Comparison of ENCODE assay signal across 11 mouse cellular contexts in the genomic region with DNA sequence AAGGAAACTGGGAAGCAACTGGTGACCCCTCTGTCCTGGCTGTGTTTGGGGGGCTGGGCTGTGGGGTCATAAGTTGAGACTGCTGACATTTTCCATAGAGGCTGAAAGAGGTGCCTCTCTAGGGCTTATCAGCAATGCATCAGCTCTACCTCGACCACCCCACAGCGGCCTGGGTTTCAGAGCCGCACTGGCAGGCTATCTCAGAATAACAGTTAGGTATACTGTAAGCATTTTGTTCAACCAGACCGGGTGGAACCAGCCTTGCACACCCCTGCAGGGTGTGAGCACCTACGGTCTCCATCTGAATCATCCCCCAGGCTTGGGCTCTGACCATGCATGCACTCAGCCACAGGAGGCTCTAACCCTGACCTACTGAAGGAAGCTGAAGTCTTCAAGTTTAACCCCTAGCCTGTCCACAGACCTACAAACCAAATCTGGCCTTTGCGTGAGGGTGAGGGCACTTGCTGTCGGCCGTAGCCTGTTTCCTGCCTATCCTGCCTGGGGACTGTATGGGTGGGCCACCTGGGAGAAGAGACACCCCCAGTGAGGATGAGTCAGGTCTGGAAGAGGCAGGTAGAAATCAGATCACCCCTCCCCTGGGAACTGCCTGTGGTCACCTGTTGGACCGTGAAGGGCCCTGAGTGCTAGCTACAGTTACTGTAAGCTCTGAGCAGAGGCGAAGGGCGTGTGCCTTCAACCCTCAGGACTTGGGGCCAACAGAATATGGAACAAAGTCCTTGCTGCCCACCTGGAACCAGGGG.
DNase-seq lines count a peak whose midpoint lies in the region; ATAC-seq and TF ChIP-seq lines count a peak whose summit lies in the region.
"Had no signal": no experiment of that assay in that cellular context is flagged by ENCODE, and none has a peak within 500 bp of the region (broad histone marks: within the 10 kb centered on the region; RNA-seq: fewer than 3 reads in every experiment).

No protein-coding gene starts in this region.

- H3K4me1 ChIP-seq in kidney, postnatal 0 days (replicated peaks; ENCODE audit: insufficient read depth, low read length): peaks cover 41% of the 10 kb centered on the region
- H3K4me1 ChIP-seq in kidney, adult 2 months (ENCODE audit: control insufficient read depth, insufficient read depth, low read length): peaks cover 6% of the 10 kb centered on the region
- peaks cover 50% of the 10 kb centered on the region for H3K4me1 ChIP-seq in embryonic facial prominence, embryonic 14.5 days (ENCODE audit: control insufficient read depth, insufficient read depth, low read length)
- H3K4me1 ChIP-seq in liver, embryonic 15.5 days (replicated peaks): peaks cover 53% of the 10 kb centered on the region

- intact Hi-C loops in left cerebral cortex, postnatal 10 days (cut with DNase I): no loop called here

- peak overlapping the region; percentile 68; the same call in 1 of the 2 replicates for H3K27ac ChIP-seq in kidney, postnatal 0 days
- no peak overlapping the region for H3K27ac ChIP-seq in kidney, adult 2 months (ENCODE audit: insufficient read depth, low read depth, low read length)
- peak overlapping the region; percentile 82 for H3K27ac ChIP-seq in embryonic facial prominence, embryonic 14.5 days (replicated peaks; ENCODE audit: low read depth, low read length)
- H3K27ac ChIP-seq in liver, embryonic 15.5 days (replicated peaks): 0 out of 2 replicates have a peak overlapping the region, but pooled peaks have one; percentile 24
- H3K27ac ChIP-seq: neural tube, embryonic 12.5 days had no signal

- TF ChIP-seq CTCF in kidney, postnatal 0 days (IDR thresholded peaks at IDR 0.05; ENCODE audit: low read depth): no peak
- TF ChIP-seq CTCF in kidney, adult 2 months (conservative IDR thresholded peaks at IDR 0.05; ENCODE audit: insufficient read depth, insufficient read length, low read depth, low read length): no peak

- peak; percentile 38 for DNase-seq in adrenal gland, postnatal 25 days
- no peak for DNase-seq in adrenal gland, postnatal 4 days (ENCODE audit: low spot score in 2 of 2)
- no peak for DNase-seq in kidney, postnatal 0 days (ENCODE audit: low spot score)
- DNase-seq in kidney, adult 2 months: no peak
- no peak for DNase-seq in embryonic facial prominence, embryonic 14.5 days (ENCODE audit: low spot score)
- DNase-seq in left cerebral cortex, postnatal 10 days (ENCODE audit: extremely low spot score in 1 of 2, low spot score in 2 of 2): no peak
- no peak for DNase-seq in adipocyte (ENCODE audit: low spot score)
- DNase-seq: heart, postnatal 36 days; lung, postnatal 4 days had no signal

- H3K4me2 ChIP-seq in kidney, postnatal 0 days (ENCODE audit: low read length): no peak overlapping the region
- no peak overlapping the region for H3K4me2 ChIP-seq in embryonic facial prominence, embryonic 14.5 days (ENCODE audit: low read depth, low read length)
- no peak overlapping the region for H3K4me2 ChIP-seq in liver, embryonic 15.5 days

- 72% methylated on average over 11 of the region's 11 CpGs for WGBS in kidney, postnatal 0 days
- 71% methylated on average over 11 of the region's 11 CpGs for WGBS in kidney, adult 2 months
- 72% methylated on average over 11 of the region's 11 CpGs for WGBS in embryonic facial prominence, embryonic 14.5 days
- 49% methylated on average over 11 of the region's 11 CpGs for WGBS in liver, embryonic 15.5 days (ENCODE audit: insufficient replicate concordance)

- H3K4me3 ChIP-seq in kidney, postnatal 0 days (replicated peaks; ENCODE audit: low read depth, low read length): no peak overlapping the region
- no peak overlapping the region for H3K4me3 ChIP-seq in kidney, adult 2 months (ENCODE audit: insufficient read depth, low read depth, low read length)
- H3K4me3 ChIP-seq in embryonic facial prominence, embryonic 14.5 days (ENCODE audit: low read depth, low read length): no peak overlapping the region
- no peak overlapping the region for H3K4me3 ChIP-seq in liver, embryonic 15.5 days (replicated peaks)
- H3K4me3 ChIP-seq: neural tube, embryonic 12.5 days had no signal

- TF ChIP-seq POLR2A in kidney, adult 2 months (IDR thresholded peaks at IDR 0.05; ENCODE audit: low read depth, low read length): no peak

- no peaks in the 10 kb centered on the region for H3K9me3 ChIP-seq in kidney, postnatal 0 days (replicated peaks; ENCODE audit: low read length)
- no peaks in the 10 kb centered on the region for H3K9me3 ChIP-seq in embryonic facial prominence, embryonic 14.5 days (ENCODE audit: control insufficient read depth, low read length)
- H3K9me3 ChIP-seq in liver, embryonic 15.5 days (replicated peaks): no peaks in the 10 kb centered on the region
- H3K9me3 ChIP-seq: neural tube, embryonic 12.5 days had no signal

- no peaks in the 10 kb centered on the region for H3K27me3 ChIP-seq in kidney, postnatal 0 days (ENCODE audit: insufficient read depth, low read length)
- no peaks in the 10 kb centered on the region for H3K27me3 ChIP-seq in kidney, adult 2 months (replicated peaks; ENCODE audit: control insufficient read depth, insufficient read depth, low read length)
- H3K27me3 ChIP-seq in embryonic facial prominence, embryonic 14.5 days (replicated peaks; ENCODE audit: control insufficient read depth, insufficient read depth, low read length): no peaks in the 10 kb centered on the region
- no peaks in the 10 kb centered on the region for H3K27me3 ChIP-seq in liver, embryonic 15.5 days
- H3K27me3 ChIP-seq: neural tube, embryonic 12.5 days had no signal

- H3K36me3 ChIP-seq in kidney, postnatal 0 days (ENCODE audit: insufficient read depth, low read length): peaks cover 39% of the 10 kb centered on the region
- no peaks in the 10 kb centered on the region for H3K36me3 ChIP-seq in kidney, adult 2 months (ENCODE audit: control insufficient read depth, insufficient read depth, low read length)
- H3K36me3 ChIP-seq in embryonic facial prominence, embryonic 14.5 days (ENCODE audit: control insufficient read depth, insufficient read depth, low read length): peaks cover 44% of the 10 kb centered on the region
- peaks cover 40% of the 10 kb centered on the region for H3K36me3 ChIP-seq in liver, embryonic 15.5 days (replicated peaks)

- no peak overlapping the region for H3K9ac ChIP-seq in kidney, postnatal 0 days (ENCODE audit: low read depth, low read length)
- H3K9ac ChIP-seq in embryonic facial prominence, embryonic 14.5 days (ENCODE audit: low read depth, low read length): 0 out of 2 replicates have a peak overlapping the region, but pooled peaks have one; percentile 41
- no peak overlapping the region for H3K9ac ChIP-seq in liver, embryonic 15.5 days

- no peak for ATAC-seq in kidney, postnatal 0 days (replicated peaks; ENCODE audit: low FRiP score, low read depth)
- ATAC-seq in embryonic facial prominence, embryonic 14.5 days (ENCODE audit: low read depth): no peak
- ATAC-seq in liver, embryonic 15.5 days (ENCODE audit: insufficient read depth): no peak
